Mouse (Mus musculus) heart, postnatal 14 days (tissue): ENCODE data around the gene Rexo1. TPM values are rescaled to one million over a fixed set of nuclear protein-coding genes. Genes with fewer than 3 reads are reported as not detected.

Source experiments
- DNase-seq, 2 experiments: peaks; one replicate each; pipeline ENCODE4 v3.0.0; 2021 to 2022
- intact Hi-C: fragments of 180-260 bp; cut with DNase I; formaldehyde crosslinking; loops from one replicate; pipeline ENCODE4 v1.15.1; 2025
- total RNA-seq, 2 experiments: library from RNA; stranded (reverse); gene quantifications; 2 replicates each; pipeline ENCODE4 v1.2.3; 2021

Gene Rexo1
- total RNA-seq, 2 experiments from 2014 or later = 14.2 to 18.1 TPM

- intact Hi-C loops = loop anchor here (1.0 kb wide), 1 partner anchor 122 kb away; no protein-coding TSS in a partner anchor
- DNase-seq = peak; percentile 86 to 93
These were observed 5.2 kb upstream of the Rexo1 start for GRCm38 (mm10) chr10:80566375-80567092.

GRCm38 (mm10) chr10:80560621-80561020 lies 739 bp downstream of the Rexo1 start:
- intact Hi-C loops = loop anchor here (2.0 kb wide), 1 partner anchor 114 kb away; no protein-coding TSS in a partner anchor
- no peak for DNase-seq

GRCm38 (mm10) chr10:80559431-80559830 lies 1.9 kb downstream of the Rexo1 start:
- intact Hi-C loops = loop anchor here (10.0 kb wide), 1 partner anchor 185 kb away; no protein-coding TSS in a partner anchor
- DNase-seq = no peak

- DNase-seq = peak; percentile 75 to 87
- intact Hi-C loops = loop anchor here (2.0 to 10.0 kb wide), 2 partner anchors 49 to 183 kb away; no protein-coding TSS in a partner anchor
These were observed 3.9 kb downstream of the Rexo1 start for GRCm38 (mm10) chr10:80557346-80557965.

- intact Hi-C loops = loop anchor here (10.0 kb wide), 1 partner anchor 179 kb away; no protein-coding TSS in a partner anchor
- DNase-seq = no peak
These were observed 7.4 kb downstream of the Rexo1 start for GRCm38 (mm10) chr10:80553997-80554396.

- DNase-seq = no peak
- intact Hi-C loops = loop anchor here (10.0 kb wide), 1 partner anchor 179 kb away; no protein-coding TSS in a partner anchor
These were observed 7.8 kb downstream of the Rexo1 start for GRCm38 (mm10) chr10:80553575-80553974.

- intact Hi-C loops = loop anchor here (10.0 kb wide), 1 partner anchor 178 kb away; no protein-coding TSS in a partner anchor
- DNase-seq = no peak
These were observed 9.0 kb downstream of the Rexo1 start for GRCm38 (mm10) chr10:80552364-80552763.

GRCm38 (mm10) chr10:80549279-80549678 lies 12.1 kb downstream of the Rexo1 start:
- DNase-seq = no peak
- intact Hi-C loops = loop anchor here (2.0 kb wide), 1 partner anchor 102 kb away; no protein-coding TSS in a partner anchor

GRCm38 (mm10) chr10:80548428-80549006 lies 12.8 kb downstream of the Rexo1 start:
- intact Hi-C loops = loop anchor here (2.0 kb wide), 1 partner anchor 102 kb away; no protein-coding TSS in a partner anchor
- peak; percentile 69 to 79 for DNase-seq

- DNase-seq = no peak
- intact Hi-C loops = no loop called here
These were observed 13.8 kb downstream of the Rexo1 start for GRCm38 (mm10) chr10:80547539-80547938.

GRCm38 (mm10) chr10:80546945-80547344 lies 14.4 kb downstream of the Rexo1 start:
- intact Hi-C loops = no loop called here
- DNase-seq = no peak

- intact Hi-C loops = no loop called here
- no peak for DNase-seq
These were observed 15.8 kb downstream of the Rexo1 start for GRCm38 (mm10) chr10:80545590-80545989.

GRCm38 (mm10) chr10:80543873-80544272 lies 17.5 kb downstream of the Rexo1 start:
- intact Hi-C loops = no loop called here
- no peak for DNase-seq

- DNase-seq = no peak
- intact Hi-C loops = no loop called here
These were observed 21.9 kb downstream of the Rexo1 start for GRCm38 (mm10) chr10:80539493-80539892.

GRCm38 (mm10) chr10:80538710-80539394 lies 22.5 kb downstream of the Rexo1 start, which contains the start of gene Atp8b3:
Gene Atp8b3 (minus strand): TSS chr10:80539124.
- intact Hi-C loops = no loop called here
- DNase-seq = peak; percentile 48 to 73

GRCm38 (mm10) chr10:80538180-80538579 lies 23.2 kb downstream of the Rexo1 start:
- intact Hi-C loops = no loop called here
- no peak for DNase-seq

- no peak for DNase-seq
- intact Hi-C loops = no loop called here
These were observed 25.6 kb downstream of the Rexo1 start for GRCm38 (mm10) chr10:80535711-80536110.

GRCm38 (mm10) chr10:80535071-80535470 lies 26.3 kb downstream of the Rexo1 start:
- intact Hi-C loops = no loop called here

GRCm38 (mm10) chr10:80533704-80534103 lies 27.7 kb downstream of the Rexo1 start:
- intact Hi-C loops = no loop called here
- no peak for DNase-seq

More at GRCm38 (mm10) chr10:80535071-80535470, 26.3 kb downstream of the Rexo1 start:
- no peak for DNase-seq

GRCm38 (mm10) chr10:80532783-80533182 lies 28.6 kb downstream of the Rexo1 start:
- no peak for DNase-seq
- intact Hi-C loops = no loop called here
